Mouse (Mus musculus): ENCODE data around the gene Gde1.

Gene Gde1

DNA sequence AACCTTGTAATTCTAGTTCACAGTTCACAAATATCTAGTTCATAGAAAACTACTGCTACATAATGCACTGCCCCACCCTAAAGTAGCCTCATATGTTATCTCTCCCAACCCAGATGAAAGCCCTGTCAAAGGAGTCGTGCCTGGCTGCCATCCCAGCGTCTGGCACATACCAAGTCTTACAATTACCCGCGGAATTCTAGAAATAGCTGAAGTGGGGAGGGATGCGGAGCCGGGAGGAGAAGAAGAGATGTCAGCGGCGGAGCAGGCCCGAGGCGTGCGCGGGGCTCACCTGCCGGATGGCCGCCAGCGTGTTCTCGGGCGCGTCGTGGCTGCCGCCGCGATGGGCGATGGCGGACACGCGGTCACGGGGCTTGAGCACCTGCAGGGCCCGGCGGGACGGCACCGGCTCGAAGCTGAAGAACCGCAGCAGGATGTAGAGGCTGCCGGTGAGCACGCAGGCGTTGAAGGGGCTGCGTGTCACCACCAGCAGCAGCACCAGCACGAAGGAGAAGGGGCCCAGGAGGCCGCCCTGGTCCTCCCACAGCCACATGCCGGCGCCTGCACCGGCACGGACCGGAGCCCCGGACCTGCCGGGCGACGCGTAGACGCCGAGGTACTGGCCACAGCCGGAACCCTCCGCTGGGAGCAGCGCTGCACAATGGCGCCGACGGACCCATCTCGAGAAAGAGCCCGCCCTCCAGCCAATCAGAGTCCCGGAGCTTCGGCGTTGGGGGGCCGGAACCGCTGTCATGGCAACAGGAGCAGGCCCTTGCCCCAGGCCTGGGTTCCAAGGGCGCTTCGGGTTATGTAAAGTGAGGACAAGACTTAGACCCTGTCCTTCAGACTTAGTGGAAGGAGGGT, at the start of gene Gde1:
Gde1 (minus strand) TSS at position 678 of the 861 bp plus-strand sequence.
- DNase-seq (ENCODE audit: low read depth, low spot score): peak; percentile 77

DNA sequence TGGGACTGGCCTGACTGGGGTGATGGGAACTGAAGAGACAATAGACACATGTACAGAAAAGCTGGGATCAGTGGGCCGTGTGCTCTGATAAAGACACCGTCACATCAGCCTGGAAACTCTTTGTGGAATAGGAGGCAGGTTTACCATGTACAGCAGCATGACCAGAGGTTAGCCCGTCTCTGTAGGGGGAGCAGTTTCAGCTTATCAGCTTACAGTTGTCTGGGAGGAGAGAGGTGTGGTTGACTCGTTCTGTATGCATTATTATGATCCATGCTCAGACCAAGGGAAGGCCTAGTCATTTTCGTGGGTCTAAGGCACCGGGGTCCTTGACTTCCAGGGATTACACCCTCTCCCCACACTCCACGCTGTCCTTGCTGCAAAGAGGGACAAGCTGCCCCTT, 46.0 kb upstream of the Gde1 start:
- no peak for DNase-seq (ENCODE audit: low read depth, low spot score)

DNA sequence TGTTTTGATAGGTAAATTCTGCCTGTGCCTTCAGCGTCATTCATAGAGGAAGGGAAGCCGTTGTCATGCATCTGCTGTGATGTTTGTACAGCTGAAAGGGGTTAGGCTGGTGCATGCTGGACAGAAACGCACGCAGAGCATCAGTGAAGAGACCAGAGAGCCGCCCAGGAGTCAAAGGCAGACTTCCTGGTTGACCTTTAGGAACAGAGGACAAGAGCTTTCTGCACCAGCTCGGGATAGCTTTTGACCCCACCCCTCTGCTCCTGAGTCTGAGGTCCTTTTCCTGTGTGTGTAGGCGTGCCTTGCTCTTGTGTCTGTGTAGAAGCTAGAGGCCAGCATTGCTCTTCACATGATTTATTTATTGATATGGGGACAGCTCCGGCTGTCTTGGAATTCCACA, 44.1 kb upstream of the Gde1 start:
- no peak for DNase-seq (ENCODE audit: low read depth, low spot score)

DNA sequence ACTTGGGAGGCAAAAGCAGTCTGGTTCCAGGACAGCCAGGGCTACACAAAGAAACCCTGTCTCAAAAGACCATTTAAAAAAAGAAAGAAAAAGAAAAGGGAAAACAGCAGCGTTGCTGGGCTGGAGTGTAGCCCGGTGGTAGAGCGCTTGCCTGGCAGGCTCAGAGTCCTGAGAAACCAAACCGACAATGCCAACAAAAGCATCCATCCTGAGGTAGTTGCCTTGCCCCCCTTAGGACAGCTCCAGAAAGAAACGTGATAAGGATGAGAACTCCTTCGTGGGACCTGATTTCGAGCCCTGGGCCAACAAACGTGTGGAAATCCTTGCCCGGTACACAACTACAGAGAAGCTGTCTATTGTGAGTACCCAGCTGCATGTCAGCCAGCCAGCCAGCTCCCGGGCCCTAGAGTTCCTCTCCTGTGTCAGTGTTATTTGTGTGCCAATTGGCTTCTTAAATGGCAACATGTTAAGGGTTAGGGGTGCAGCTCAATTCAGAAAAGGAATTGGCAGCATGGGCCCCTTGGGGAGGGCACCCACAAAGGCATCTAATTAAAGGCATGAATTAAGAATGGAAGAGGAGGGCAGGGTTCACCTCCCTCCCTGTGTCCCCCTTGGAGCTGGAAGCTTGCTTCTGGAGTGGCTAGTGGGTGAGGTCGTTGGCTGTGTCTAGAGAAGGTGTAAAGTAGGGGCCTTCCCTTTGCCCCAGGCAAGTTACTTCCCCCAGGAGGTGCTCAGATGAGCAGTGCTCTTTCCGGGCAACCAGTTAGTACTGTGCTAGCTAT, 42.5 kb upstream of the Gde1 start:
- DNase-seq (ENCODE audit: low read depth, low spot score): no peak

DNA sequence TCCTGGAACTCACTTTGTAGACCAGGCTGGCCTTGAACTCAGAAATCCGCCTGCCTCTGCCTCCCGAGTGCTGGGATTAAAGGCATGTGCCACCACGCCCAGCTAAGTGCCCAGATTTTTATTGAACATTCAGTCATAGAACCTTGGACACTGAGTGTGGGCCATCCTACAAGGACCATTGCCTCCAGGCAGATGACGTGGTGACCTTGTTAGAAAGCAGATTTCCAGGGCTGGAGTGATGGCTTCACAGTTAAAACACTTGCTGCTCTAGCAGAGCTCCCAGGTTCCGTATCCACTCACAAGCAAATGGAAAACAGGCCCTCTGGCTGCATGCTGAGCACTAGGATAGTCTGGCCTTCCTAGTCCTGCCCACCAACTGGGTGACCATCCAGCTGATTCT, 39.2 kb upstream of the Gde1 start:
- no peak for DNase-seq (ENCODE audit: low read depth, low spot score)

DNA sequence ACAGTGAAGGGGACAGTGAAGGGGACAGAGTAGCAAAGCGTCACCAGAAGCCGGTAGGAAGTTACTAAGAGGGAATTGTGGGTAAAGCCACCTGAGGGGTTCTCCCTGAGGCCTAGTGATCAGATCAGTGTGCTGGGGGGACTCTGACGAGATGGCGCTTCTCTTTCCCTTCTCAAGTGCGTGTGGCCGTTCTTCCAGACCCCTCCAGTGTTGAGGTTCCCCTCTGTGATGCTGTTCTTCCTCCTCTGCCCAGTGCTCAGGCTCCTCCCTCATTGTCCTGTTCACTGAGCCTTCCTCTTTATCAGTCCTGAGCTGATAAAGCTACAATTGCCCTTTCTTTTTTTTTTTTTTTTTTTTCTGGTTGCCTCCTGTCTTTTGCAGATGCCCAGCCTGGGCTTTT, 36.7 kb upstream of the Gde1 start:
- no peak for DNase-seq (ENCODE audit: low read depth, low spot score)

DNA sequence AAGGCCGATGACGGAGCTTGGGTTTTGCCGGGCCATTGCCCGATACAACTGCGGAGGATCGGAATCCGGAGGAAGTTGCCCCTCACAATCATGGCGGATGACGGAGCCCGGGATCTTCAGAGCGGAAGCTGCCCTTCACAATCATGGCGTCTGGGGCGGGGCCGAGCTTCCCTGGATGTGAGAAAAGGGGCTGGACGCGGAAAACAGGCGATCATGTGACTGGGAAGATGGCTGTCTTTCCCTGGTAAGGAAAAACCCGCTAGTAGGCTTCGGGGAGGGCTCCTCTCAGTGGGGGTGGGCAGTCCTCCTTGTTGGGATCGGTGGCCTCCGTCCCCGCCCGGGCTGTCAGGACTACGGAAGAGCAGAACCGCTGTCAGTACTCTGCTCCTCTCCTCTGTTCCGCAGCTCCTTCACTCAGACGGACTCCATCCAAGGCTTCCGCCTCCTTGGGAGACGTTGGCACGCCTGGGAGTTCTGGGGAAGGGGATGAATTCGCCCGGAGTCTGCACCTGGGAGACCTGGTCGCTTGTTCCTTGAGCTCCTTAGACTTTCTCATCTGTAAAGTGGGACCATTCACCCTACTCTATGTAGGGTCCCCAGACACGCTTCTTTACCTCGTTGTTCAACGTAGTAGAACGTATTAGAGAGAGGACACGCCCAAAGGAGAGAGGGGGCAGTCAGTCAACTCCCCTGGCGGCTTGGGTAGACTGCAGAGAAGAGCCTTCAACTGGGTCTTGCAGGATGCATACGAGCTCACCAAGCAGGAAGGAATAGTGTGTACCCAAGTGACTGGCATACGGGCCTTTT, 35.2 kb upstream of the Gde1 start:
- DNase-seq (ENCODE audit: low read depth, low spot score): peak; percentile 97

DNA sequence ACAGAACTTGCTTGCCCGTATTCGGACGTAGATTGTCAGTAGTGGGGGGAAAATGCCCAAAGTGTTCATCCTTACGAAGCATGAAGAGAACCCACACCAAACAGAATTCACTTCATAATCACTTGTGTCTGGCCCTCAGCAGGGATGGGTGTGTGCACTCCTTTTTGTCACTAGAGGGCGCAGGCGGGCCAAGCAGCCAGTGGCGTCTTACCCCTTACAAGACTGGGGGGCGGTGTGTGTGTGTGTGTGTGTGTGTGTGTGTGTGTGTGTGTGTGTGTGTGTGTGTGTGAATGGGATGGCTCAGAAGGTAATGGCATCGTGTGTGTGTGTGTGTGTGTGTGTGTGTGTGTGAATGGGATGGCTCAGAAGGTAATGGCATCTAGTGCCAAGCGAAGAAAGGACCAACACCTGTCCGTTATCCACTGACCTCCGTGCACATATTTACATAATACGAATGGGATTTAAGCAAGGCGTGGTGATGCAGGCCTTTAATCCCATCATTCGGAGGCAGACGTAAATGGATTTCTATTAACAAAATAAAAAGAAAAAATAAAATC, 34.5 kb upstream of the Gde1 start, which contains the start of gene Vps35l:
Vps35l (plus strand) TSS at position 252 of the 557 bp plus-strand sequence.
- peak; percentile 69 for DNase-seq (ENCODE audit: low read depth, low spot score)

DNA sequence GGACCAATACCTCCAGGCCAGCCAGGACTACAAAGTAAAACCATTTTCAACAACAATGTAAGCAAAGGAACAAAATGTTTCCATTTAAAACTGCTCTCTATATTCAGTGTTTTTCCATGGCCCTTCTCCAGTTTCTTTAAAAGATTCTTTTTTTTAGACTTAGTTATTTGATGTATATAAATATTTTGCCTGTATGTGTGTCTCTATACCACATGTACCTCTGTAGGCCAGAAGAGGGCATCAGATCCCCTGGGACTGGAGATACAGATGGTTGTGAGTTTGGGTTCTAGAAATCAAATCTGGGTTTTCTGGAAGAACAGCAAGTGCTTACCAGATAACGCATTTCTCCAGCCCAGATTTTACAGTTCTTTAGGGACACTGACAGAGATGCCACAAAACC, 33.2 kb upstream of the Gde1 start:
- no peak for DNase-seq (ENCODE audit: low read depth, low spot score)

DNA sequence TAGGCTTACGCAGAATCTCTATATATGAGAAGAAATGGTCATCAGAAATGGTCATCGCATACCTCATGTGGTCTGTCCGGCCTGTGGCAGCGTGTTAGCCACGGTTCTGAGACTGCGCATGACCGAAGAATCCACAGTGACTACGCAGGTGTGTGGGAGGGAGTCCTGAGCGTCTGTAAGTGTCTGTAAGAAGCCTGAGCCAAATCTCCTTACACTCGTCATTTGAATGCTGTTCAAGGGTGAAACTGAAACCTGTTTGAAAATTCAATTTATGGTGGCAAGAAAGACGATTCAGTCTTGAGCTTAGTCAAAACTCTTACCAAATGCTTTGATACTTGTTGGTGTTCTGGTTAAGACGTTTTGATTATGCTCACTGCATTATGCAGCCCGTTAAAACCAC, 27.6 kb upstream of the Gde1 start:
- no peak for DNase-seq (ENCODE audit: low read depth, low spot score)

DNA sequence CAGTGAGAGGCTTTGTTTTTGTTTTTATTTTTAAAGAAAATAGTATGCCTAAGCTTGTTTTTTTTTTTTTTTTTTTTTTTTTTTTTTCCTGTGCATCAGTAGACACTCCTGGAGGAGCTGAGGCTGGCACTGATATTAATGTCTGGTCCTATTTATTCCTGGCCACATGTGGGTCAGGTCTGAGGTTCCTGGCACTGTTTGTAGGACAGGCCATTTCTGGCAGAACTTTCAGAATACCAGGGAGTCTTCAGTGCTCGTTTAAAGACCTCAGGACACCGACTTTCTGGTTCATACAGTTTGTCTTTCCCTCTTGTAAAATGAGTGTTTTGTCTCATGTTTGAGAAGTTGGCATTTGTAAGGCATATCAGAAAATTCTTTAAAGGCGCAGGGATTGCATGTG, 26.2 kb upstream of the Gde1 start:
- no peak for DNase-seq (ENCODE audit: low read depth, low spot score)

DNA sequence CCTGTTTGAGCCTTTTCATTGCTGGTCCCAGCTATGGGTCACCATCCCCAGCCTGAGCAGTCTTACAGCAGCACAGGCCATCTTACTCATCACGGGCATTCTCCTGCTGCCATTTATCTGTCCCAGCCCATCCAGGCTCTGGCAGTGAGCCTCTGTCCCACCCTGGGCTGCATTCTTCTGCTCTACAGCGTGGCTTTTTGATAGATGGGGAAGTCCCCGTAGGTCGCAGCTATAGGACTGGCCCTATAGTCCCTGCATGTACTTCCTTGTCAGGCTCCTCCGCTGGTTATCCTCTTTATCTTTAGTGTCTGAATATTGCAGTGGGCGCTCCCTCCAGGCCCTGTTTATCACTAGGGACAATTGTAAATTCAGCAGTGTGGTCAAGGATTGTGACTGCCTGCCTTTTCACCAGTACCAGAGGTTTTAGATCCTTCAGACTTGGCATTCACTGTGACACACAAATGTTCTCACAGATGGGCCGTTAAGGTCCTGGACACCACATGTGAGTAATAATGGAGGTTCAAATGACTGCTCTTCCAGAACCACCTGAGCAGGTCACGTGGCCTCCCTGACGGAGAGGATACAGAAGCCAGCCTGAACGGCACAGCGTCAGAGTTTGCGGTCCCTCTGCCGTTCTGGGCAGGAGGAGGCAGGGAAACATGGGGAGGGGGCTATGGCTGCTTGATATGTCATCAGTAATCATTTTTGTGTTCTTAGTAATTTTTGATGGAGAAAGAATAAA, 23.4 kb upstream of the Gde1 start:
- no peak for DNase-seq (ENCODE audit: low read depth, low spot score)

DNA sequence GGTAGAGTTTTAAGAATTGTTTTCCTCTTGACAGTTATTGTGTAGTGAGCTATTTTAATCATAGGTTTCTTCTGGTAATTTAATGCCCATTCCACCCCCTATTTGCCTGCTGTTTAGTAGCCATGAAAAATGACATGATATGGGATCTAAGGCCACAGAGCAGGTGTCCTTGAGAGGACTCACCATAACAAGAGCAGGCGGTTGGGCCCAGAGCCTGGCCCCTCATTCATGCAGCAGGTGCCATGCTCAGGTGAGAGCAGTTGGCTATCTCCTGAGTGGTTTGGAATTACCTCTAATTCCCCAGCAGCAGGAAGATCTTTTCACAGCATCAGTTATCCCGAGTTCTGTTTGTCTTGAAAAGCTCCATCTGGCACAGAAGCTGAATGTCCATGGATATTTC, 19.9 kb upstream of the Gde1 start:
- no peak for DNase-seq (ENCODE audit: low read depth, low spot score)

DNA sequence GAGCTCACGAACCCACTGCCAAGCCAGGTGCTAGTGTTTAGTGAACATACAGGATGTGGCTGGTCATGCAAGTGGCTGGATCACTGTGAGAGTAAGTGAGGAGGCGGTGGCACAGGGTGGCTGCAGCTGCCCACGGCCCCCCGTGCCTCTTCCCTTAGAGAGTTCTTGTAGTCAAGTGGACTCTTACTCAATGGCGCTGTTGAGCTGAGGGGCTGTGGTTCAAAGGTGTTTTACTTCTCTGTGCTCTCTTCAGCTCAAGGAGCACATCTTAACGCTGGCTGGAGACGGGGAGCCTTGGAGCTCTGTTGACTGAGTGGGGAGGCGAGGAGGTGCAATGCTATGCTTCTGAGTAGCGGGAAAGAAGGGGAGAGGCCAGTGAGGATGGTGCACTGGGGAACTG, 18.3 kb upstream of the Gde1 start:
- no peak for DNase-seq (ENCODE audit: low read depth, low spot score)

DNA sequence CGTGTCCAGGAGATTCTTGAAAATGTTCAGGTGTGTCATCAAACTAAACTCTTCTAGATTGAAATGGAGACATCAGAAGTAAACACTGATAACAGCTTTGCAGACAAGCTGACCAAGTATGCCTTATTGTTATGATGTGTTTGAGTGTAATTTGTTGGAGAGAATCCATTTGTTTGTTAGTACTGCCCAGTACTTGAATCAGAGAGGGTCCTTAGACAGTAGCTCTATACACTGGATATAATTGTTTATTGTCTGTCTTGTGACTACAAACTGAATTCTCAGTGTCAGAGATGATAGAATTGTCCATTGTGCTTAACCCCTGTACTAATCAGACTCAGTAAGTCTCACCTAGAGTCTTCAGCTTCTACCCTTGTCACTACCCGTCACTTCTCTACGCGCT, 12.5 kb upstream of the Gde1 start:
- no peak for DNase-seq (ENCODE audit: low read depth, low spot score)

DNA sequence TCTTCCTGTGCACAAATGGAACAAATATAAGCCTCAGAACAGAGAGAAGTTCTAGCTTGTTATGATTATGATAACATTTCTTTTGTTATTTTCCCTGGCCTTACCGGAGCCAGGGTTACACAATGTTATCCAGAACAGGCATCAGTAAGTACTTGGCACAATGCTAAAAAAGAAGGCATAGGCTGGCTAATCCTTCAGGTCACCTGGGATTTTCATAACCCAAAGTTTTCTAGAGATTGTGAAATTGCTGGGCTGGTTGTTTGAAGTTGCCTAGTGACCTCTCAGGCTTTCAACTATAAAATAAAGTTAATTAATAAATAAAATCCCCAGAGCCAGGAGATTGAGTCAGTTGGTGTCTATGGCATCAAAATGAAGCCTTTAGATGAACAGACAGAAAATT, 9.3 kb upstream of the Gde1 start:
- DNase-seq (ENCODE audit: low read depth, low spot score): no peak

DNA sequence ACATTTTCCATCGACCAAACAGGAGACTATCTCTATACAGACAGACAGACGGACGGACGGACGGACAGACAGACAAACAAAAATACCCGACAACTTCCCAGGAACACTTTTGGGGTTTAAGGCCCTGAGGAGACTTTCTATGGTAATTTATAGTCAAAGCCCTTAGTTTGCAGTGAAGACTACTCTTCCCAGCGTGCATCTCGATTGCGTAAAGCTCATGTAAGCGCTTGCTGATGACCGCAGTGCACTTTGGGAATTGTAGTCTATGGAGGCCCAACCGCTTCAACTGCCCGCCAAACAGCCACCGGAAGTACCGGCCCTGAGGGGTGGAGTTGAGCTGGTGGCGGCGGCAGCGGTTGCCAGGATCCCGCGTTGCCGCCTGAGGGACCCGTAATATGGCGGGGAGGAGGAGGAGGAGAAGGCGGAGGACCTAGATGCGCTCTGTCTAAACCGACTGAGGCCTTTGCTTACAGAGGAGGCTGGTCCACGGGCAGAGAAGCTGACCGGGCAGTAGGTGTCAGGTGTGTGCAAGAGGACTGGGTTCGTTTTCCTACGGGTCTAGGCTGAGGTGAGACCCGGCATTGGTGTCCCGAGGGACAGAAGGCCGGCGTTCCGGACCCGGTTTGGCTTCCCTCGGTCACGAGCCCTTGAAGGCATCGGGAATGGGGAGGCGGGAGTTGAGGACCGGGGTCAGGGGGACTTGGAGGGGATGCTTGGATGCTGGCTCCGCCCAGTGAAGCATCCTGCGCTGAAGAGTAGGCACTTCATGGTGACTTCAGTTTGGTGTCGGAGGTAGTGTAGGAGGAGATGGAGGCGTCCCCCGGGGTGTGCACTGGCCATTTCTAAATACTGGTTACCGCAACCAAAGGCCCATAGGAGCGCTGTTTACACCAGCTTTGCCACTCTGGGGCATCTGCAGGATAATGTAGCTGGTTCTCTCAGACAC, 6.9 kb upstream of the Gde1 start, which contains the start of gene Ccp110:
Ccp110 (plus strand) TSS at position 325 of the 946 bp plus-strand sequence.
- DNase-seq (ENCODE audit: low read depth, low spot score): peak; percentile 93

DNA sequence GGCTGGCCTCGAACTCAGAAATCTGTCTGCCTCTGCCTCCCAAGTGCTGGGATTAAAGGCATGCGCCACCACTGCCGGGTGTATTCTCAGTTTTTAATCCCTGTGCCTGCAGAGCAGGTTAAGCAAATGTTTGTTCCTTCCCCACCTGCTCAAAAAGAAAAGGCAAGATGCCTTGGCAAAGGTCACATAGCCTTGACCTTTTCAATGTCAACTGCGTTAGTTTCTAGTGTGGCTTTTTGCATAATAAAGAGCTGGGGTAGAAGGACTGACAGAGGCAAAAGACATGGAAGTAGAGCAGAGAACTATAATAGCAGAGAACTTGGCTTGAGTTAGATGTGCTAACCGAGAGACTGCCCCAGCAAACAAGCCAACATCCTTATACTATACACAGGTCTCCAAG, 5.2 kb upstream of the Gde1 start:
- no peak for DNase-seq (ENCODE audit: low read depth, low spot score)

DNA sequence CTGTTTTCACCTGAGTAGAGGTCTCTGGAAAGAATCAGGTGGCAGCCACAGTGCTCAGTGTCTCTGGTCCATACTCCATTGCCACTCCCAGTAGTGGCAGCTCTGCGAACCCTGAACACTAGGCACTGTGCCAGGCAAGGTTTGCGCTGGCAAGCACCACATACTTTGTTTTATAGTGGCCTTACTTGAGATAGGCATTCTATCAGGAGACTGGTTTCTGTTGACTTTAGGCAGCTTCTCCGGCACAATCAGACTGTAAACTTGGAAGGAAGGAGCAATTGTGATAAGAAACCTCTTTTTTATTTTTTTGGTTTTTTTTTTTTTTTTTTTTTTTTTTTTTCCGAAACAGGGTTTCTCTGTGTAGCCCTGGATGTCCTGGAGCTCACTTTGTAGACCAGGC, 2.4 kb upstream of the Gde1 start:
- no peak for DNase-seq (ENCODE audit: low read depth, low spot score)

DNA sequence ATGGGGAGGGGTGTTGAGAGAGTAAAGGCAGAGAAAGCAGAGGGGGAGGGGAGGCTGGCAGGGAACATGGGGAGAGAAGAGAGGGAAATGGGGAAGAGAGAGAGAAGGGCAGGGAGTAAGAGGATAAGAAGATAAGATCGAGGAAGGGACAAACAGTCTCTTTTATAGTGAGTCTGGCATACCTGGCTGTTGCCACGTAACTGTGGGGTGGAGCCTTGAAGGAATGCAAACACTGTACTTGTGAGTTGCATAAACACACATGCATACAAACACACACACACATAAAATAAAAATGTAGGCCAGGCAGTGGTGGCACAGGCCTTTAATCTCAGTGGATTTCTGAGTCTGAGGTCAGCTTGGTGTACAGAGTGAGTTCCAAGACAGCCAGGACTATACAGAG, 1.6 kb upstream of the Gde1 start:
- DNase-seq (ENCODE audit: low read depth, low spot score): no peak

All from brain, embryonic 18.5 days (tissue).